Mouse (Mus musculus) C2C12 (cell line): ENCODE results near the gene Gm21976. TPM values are rescaled to one million over a fixed set of nuclear protein-coding genes. Genes with fewer than 3 reads are reported as not detected.

ENCODE experiments used
- H3K27me3 ChIP-seq: one replicate; pipeline ENCODE4 v1.6.1; 2011; ENCODE audit not compliant: control insufficient read depth, insufficient read depth, insufficient read length
- H3K36me3 ChIP-seq: one replicate; pipeline ENCODE4 v1.6.1; 2011; ENCODE audit not compliant: control insufficient read depth, insufficient read depth
- H3K4me3 ChIP-seq: one replicate; pipeline ENCODE4 v1.5.1; 2011; ENCODE audit warnings: mild to moderate bottlenecking, control low read depth; ENCODE audit not compliant: poor library complexity, insufficient read depth, severe bottlenecking
- H3K79me2 ChIP-seq: one replicate; pipeline ENCODE4 v1.6.1; 2011; ENCODE audit not compliant: control insufficient read depth, insufficient read depth
- H3K79me3 ChIP-seq: one replicate; pipeline ENCODE4 v1.6.1; 2011; ENCODE audit warnings: low read depth, control low read depth
- H3ac ChIP-seq: one replicate; pipeline ENCODE3; 2011; ENCODE audit warnings: low read depth; ENCODE audit not compliant: control insufficient read depth, insufficient read length
- CEBPB ChIP-seq: IDR thresholded peaks from one replicate; pipeline ENCODE4 v1.6.1; 2011; ENCODE audit warnings: low read depth, mild to moderate bottlenecking, control low read depth, moderate library complexity
- CTCF ChIP-seq: IDR thresholded peaks from one replicate; pipeline ENCODE4 v1.5.1; 2011; ENCODE audit not compliant: control insufficient read depth, insufficient read depth, insufficient read length
- FOSL1 ChIP-seq: IDR thresholded peaks from one replicate; pipeline ENCODE4 v1.8.0; 2011; ENCODE audit warnings: mild to moderate bottlenecking, low read length; ENCODE audit not compliant: poor library complexity, insufficient read depth, severe bottlenecking
- MAX ChIP-seq: IDR thresholded peaks from one replicate; pipeline ENCODE4 v1.6.1; 2011; ENCODE audit warnings: mild to moderate bottlenecking, control low read depth
- MYOD1 ChIP-seq: IDR thresholded peaks from one replicate; pipeline ENCODE4 v1.6.1; 2011; ENCODE audit warnings: low read depth; ENCODE audit not compliant: control insufficient read depth, insufficient read length
- MYOG ChIP-seq: IDR thresholded peaks from one replicate; pipeline ENCODE4 v1.6.1; 2011; ENCODE audit not compliant: control insufficient read depth, insufficient read length; ENCODE audit errors: extremely low read depth
- USF1 ChIP-seq: IDR thresholded peaks from one replicate; pipeline ENCODE4 v1.6.1; 2011; ENCODE audit warnings: low read depth, mild to moderate bottlenecking, control low read depth, moderate library complexity
- polyA plus RNA-seq: library from polyadenylated mRNA; unstranded; fragments of >200 nt; fragmentation: generic; extraction: Trizol; gene quantifications from one replicate; pipeline ENCODE4 v1.2.1, GENCODE M21; 2012; ENCODE audit warnings: missing spikeins

The Gm21976 gene
- polyA plus RNA-seq, 1 experiment, result not detected

- Histone ChIP-seq H3K79me3 (peaks cover 63% of the 10 kb centered on the region), H3K4me3 (no peak overlapping the region), H3K27me3 (no peaks in the 10 kb centered on the region), H3K79me2 (peaks cover 71% of the 10 kb centered on the region), H3ac (no peak overlapping the region), H3K36me3 (peaks cover 59% of the 10 kb centered on the region)
- TF ChIP-seq CTCF (no peak), USF1 (no peak), MAX (no peak), CEBPB (no peak)
Observed at GRCm38 (mm10) chr13:98315124-98315523, 35.4 kb downstream of the Gm21976 start.

GRCm38 (mm10) chr13:98316140-98316479 is 36.4 kb downstream of the Gm21976 start:
- Histone ChIP-seq H3K4me3 (peak overlapping the region; percentile 92), H3K36me3 (peaks cover 49% of the 10 kb centered on the region), H3K79me3 (peaks cover 55% of the 10 kb centered on the region), H3K79me2 (peaks cover 61% of the 10 kb centered on the region), H3K27me3 (no peaks in the 10 kb centered on the region), H3ac (peak overlapping the region; percentile 97)
- TF ChIP-seq MAX, result no peak
- TF ChIP-seq FOSL1, result no peak
- no peak for TF ChIP-seq MYOG
- no peak for TF ChIP-seq MYOD1
- no peak for TF ChIP-seq CEBPB
- TF ChIP-seq USF1, result no peak
- no peak for TF ChIP-seq CTCF

DNA sequence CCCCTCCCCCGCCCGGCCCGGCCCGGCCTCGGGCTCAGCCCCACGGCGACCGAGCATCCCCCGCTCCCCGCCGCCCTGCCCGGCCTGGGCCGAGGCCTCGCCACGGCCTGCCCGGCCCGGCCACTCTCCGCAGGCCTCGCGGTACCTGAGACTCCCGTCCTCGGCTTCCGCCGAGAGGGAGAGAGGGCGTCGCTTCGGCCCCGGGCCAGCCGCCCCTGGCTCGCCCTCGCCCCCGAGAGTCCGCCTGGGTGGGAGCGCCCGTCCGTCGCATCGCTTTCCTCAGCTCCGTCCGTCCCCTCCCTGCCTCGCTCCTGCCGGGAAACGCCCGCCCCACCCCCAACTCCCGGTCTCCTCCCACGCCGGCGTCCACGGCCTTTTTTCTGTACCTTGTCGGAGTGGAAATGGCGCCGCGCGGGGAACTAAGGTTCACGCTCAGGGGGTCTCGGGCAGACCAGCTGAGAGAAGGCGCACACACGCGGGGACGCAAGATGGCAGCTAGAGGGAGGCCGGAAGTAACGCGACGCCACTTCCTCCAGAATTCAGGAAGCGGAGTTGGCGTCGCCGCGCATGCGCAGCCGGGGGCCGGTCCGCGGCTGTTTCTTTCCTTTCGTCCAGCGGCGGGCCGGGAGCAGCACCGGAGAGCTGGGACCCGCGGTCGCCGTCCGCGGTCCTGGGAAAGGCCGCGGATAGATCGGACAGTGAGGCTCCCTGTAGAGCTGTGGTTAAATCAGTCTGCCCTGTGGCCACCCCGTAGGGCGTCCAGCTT is 37.0 kb downstream of the Gm21976 start, which contains the start of gene Btf3:
Gene Btf3 (minus strand): TSS at position 527 of the 766 bp plus-strand sequence.
- H3K36me3 ChIP-seq, result peaks cover 44% of the 10 kb centered on the region
- TF ChIP-seq MAX (no peak), MYOG (no peak), USF1 (no peak)
- H3K79me2 ChIP-seq, result peaks cover 55% of the 10 kb centered on the region
- peaks cover 50% of the 10 kb centered on the region for H3K79me3 ChIP-seq
- peak within 1 kb of the TSS; percentile 97 for H3ac ChIP-seq
- H3K4me3 ChIP-seq, result peak within 1 kb of the TSS; percentile 92
- H3K27me3 ChIP-seq, result no peaks in the 10 kb centered on the region

- TF ChIP-seq CTCF (no peak), MYOD1 (no peak), MAX (no peak), MYOG (no peak), USF1 (no peak), FOSL1 (no peak), CEBPB (no peak)
- Histone ChIP-seq H3K36me3 (peaks cover 38% of the 10 kb centered on the region), H3K4me3 (peak overlapping the region; percentile 92), H3K27me3 (no peaks in the 10 kb centered on the region), H3ac (peak overlapping the region; percentile 97), H3K79me3 (peaks cover 44% of the 10 kb centered on the region), H3K79me2 (peaks cover 49% of the 10 kb centered on the region)
Observed at GRCm38 (mm10) chr13:98317246-98317677, 37.6 kb downstream of the Gm21976 start.

- no peak overlapping the region for H3ac ChIP-seq
- H3K36me3 ChIP-seq, result peaks cover 31% of the 10 kb centered on the region
- TF ChIP-seq CEBPB (no peak), MYOD1 (no peak), MAX (no peak), USF1 (no peak), FOSL1 (no peak), MYOG (no peak), CTCF (no peak)
- H3K4me3 ChIP-seq, result no peak overlapping the region
- H3K79me3 ChIP-seq, result peaks cover 37% of the 10 kb centered on the region
- H3K27me3 ChIP-seq, result no peaks in the 10 kb centered on the region
- peaks cover 43% of the 10 kb centered on the region for H3K79me2 ChIP-seq
Observed at GRCm38 (mm10) chr13:98317911-98318310, 38.2 kb downstream of the Gm21976 start.

GRCm38 (mm10) chr13:98325034-98325433 is 45.3 kb downstream of the Gm21976 start:
- no peaks in the 10 kb centered on the region for H3K79me2 ChIP-seq
- no peak for TF ChIP-seq MAX
- no peak for TF ChIP-seq MYOG
- TF ChIP-seq MYOD1, result no peak
- no peak for TF ChIP-seq USF1
- TF ChIP-seq CEBPB, result no peak
- TF ChIP-seq CTCF, result no peak
- TF ChIP-seq FOSL1, result no peak
- no peaks in the 10 kb centered on the region for H3K79me3 ChIP-seq
- no peak overlapping the region for H3ac ChIP-seq
- H3K36me3 ChIP-seq, result no peaks in the 10 kb centered on the region
- no peak overlapping the region for H3K4me3 ChIP-seq
- H3K27me3 ChIP-seq, result no peaks in the 10 kb centered on the region
